Mouse (Mus musculus): Measurements from ENCODE around the gene Cdc42ep4.

Gene Cdc42ep4

DNA sequence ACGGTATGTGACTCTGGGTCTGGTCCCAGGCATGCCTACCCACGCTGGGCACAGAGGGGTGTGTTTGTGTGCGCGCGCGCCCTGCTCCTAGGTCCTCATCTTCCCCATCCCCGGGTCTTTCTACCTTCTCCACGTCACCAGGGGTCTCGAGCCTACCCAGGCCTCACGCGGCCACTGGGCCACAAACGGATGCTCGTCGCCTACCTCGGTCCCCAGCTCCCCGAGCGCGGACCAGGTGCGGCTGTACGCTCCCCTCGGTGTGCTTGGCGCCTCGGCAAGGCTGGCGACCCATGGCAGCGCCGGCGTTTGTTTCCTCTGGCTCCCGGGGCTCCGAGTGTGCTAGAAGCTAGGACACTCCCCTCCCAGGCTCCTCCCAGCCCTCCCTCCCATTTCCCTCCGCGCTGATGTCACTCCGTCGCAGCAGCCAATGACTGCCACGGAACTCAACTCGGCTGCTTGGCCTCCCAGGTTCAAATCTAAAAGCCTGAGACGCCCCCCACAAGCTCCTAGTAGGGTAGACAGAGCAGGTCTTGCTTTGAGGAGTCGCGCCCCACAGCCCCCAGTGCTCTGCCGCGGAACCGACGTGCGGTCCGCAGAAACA, at the start of gene Cdc42ep4:
Gene Cdc42ep4, minus strand, starts transcription at position 398 of the 601 bp plus-strand sequence.
- DNase-seq (ENCODE audit: low spot score in 2 of 2) = peak; percentile 81 to 88

DNA sequence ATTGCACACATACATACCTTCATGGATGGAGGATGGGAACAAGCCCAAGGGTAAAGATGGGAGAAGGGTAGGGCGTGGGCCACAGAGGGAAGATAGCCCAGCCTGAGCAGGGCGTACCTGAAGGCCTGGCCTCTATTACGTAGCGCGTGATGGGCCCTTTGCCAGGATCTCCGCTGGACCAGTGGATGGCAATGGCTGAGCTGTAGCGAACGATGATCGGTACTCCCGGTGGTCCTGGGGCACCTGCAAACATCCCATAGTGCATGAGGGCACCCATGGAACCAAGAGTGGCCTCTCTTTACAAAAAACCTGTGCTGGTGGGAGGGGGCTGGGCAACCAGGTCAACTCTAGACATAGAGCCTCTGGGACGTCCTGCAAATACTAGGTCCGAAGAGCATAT, 48.3 kb upstream of the Cdc42ep4 start:
- DNase-seq (ENCODE audit: low spot score in 2 of 2) = no peak

DNA sequence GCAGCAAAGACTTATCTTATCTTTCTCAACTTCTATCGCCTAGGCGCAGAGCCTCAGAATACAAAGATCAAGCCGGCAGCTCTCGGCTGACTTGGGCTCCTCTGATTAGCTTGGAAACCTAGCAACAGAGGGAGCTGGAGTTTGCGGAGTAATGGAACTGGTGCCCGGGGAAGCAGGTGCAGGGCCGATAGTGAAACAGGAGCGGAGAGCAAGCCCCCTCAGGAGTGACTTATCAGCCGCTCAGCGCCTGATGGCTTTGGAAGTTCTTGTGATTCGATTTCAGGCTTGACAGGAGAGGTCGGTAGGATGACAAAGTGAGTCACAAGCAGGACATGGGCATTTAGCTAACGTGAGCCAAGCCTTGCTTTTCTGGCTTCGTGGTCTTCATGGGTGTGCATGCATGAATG, 47.4 kb upstream of the Cdc42ep4 start:
- no peak for DNase-seq (ENCODE audit: low spot score in 2 of 2)

DNA sequence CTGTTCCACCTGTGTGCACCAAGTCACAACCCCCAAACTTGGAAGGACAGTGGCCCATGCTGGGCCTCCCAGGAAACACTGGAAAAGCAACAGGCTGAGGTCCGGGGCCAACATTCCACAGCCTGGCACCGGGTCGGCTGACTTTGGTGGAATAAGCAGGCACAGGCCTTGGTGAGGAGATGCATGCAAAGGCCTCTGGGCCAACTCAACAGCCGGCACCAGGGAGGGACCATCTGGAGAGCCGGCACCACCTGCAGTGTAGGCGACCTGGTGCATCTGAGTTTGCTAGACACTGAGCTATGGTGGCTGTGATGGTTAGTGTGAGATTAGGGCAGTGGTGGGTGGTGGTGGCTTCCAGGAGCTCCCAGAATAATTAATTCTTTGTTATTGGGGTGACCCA, 46.3 kb upstream of the Cdc42ep4 start:
- no peak for DNase-seq (ENCODE audit: low spot score in 2 of 2)

DNA sequence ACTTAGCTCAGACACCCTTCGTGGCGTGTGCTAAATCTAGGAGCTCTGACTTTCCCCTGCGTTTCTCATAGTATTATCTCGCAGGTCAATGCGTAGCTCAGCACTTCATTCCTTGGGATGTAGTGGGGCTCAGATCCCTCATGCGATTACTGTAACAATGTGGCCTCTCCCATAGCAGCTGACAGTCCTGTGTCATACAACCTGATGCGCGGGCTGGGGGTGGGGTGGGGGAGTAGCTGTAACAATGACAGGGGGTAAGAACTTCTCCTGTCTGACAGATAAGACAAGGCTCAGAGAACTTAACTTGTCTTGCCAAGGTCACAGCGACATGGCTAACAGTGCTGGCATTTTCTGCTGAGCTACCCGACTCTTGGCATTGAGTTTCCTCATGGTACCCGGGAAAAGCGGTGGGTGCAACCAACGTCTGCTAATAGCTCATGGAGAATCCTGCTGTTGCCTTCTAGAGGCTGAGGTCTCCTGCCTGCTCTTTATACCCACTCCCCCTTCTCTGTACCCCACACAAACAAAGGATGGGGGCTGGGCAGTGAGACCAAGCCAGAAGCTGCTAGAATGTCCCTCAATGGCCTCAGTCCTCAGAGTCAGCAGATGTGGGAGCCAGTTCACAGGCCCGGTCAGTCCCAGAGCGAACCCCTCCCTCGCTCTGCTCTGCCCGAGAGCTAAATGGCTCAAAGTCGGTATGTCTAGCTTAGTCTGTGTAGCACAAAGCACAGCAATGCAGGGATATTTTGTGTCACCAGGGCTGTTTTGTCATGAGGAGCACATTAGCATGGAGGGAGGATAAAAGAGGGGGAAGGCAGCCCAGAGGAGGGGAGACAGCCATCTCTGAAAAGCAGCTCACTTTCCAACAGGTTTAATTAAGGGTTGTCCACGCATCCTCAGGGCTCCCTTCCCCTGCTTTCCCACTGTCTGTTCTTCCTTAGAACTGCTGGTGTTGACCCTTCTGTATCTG, 45.6 kb upstream of the Cdc42ep4 start:
- DNase-seq (ENCODE audit: low spot score in 2 of 2) = no peak

DNA sequence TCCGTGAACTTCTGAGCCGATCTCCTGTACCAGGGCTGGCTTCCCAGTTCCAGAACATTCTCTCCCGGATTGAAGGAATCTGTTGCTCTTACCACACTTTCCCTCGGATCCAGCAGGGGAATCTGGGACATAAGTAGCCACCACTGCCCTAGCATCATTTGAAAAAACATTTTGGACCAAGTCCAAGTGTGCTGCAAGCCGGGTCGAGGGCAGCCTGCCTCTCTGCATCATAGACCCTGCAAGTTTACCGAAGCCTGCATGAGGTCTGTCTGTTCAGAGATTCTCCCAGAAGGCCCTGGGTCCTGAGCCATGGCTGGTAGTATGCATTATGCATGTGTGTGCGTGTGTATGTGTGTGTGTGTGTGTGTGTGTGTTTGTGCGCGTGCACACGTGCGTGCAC, 44.2 kb upstream of the Cdc42ep4 start:
- DNase-seq (ENCODE audit: low spot score in 2 of 2) = no peak

DNA sequence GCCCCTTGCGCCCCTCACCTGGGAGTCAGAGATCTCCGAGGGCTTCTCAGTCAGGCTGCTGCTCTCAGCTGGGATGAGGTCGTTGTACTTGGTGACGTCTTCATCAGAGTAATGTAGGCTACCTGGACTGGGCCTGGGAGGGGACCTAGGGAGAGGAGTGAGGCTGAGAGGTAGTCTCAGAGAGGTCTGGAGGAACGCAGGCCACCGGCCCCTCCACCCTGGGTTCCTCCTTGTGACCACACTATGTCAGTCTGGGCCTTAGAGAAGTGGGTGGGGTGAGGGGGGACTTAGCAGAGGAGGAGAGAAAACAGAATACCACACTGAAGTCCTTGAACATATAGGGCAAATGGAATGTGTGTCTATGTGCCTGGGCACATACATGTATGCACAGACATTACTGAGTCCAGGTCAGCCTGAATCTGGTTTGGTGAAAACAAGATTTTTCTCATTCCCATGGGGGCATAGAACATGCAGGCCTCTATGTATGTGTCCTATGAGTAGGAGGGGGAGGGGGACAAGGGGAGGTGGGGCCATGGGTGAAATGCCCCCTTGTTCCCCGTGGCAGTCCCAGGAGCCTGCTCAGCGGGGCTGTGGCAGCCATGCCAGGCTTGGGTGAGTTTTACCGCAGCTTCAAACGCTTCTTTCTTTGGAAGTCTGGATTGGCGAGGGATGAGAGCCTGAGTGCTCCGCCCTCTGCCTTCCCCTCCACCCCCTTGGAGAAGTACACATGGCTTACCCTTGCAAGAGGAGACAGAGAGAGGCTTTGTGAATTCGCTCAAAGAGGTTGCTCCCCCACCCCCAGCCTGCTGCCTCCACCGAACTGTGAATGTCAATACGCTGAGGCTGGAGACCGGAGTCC, 39.9 kb upstream of the Cdc42ep4 start:
- DNase-seq (ENCODE audit: low spot score in 2 of 2) = no peak

DNA sequence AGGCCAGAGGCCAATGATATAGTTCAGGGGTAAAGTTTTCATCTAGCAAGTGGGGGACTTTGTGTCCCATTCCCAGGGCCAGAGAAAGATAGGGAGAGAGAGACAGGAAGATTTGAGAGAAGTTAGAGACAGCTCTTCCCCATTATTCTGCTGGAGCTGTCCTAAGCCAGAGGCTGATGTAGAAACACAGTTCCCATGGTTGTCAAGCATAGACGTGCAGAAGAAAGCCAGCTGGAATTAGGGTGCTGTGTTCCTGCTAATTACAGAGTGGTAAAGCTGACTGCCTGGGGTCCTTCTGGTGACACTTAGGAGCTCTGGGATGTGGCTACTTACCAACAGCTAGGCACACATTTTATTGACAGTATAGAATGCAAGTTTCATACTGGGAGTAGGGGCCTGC, 37.4 kb upstream of the Cdc42ep4 start:
- DNase-seq (ENCODE audit: low spot score in 2 of 2) = peak in 1 of 2 experiments; percentile 34

DNA sequence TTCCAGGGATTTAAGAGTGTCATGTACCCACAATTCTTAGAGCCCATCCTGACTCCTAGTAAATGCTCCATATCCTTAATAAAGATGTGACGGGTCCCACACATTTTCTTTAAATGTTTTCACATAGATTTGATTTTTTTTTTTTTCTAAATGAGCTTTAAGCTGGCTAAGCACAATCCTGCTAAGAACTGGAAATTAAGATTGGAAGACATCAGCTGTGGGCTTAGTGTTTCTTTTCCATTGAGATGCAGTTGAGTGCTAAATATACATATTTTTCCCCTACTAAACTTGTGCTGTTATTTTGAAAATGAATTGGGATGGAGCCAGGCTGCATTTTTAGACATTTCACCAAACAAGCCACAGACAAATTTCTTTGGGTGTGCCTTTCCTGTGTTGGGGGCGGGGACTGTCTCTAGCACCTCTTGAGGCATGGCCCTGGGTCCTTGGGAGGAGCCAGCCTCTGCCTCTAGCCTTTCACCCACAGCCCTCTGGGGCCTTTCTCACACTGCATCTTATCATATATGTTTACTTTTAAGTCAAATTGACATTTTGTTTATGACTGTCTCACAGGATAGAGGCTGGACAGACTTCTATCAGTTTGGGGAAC, 36.6 kb upstream of the Cdc42ep4 start:
- peak; percentile 53 to 68 for DNase-seq (ENCODE audit: low spot score in 2 of 2)

DNA sequence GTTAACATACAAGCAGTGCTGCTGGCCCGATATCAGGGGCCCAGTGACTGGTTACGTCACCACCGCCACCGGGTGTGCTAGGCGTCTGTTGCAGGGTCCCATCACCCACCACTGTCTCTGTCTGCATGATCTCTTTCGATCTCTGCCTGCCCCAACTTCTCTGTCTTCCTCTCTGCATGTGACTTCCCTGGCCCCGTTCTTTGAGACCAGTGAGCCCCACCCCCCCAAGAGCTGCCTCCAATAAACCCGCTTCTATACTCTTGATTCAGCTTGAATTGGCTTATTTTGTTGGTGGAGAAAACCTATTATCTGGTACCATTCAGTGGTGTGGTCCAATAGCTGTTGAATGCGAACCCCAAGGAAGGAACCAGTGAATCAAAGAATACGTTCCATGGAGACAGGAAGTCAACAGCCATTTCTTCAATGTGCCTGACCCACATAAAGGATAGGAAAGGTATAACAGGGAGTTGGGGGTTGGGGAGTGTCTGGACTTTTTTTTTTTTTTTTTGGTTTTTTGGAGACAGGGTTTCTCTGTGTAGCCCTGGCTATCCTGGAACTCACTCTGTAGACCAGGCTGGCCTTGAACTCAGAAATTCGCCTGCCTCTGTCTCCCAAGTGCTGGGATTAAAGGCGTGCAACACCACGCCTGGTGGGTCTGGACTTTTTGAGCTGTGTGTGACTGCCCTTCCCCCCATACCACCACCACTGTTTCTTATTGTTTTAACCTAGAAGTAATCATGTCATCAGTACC, 35.9 kb upstream of the Cdc42ep4 start:
- no peak for DNase-seq (ENCODE audit: low spot score in 2 of 2)

DNA sequence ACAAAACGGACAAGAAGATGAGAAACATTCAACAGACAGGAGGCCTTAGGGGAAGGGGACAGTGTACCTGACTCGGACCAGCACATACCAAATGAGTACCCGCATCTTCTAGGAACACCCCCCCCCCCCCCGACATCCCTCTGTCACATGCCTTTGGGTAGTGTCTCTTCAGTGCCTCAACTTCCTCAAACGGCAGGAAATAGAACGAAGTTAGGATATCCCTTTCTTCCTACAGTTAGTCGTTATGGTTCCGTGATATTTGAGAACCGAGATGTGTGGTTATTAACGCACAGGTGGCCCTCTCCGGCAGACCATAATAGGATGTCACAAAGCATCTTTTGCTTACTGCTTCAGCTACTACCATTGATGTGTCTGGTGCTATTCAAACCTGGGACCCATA, 35.3 kb upstream of the Cdc42ep4 start:
- no peak for DNase-seq (ENCODE audit: low spot score in 2 of 2)

DNA sequence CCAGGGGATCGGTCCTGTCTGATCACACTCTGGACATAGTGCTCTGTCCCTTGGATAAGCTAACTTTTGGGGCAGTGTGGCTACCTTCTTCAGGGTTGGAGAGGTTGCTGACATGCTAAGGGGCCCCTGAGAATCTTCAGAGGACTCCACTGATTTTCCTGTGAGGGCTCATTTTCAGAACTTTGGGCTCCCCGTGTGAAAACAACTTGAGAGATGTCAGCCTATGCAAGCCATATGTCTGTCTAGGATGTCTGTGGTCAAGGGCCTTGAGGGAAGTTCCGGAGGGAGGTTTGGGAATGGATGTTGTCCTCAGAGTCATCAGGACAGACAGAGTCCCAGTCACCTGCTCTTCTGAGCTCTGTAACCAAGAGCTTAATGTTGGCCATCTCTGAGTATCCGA, 34.7 kb upstream of the Cdc42ep4 start:
- no peak for DNase-seq (ENCODE audit: low spot score in 2 of 2)

DNA sequence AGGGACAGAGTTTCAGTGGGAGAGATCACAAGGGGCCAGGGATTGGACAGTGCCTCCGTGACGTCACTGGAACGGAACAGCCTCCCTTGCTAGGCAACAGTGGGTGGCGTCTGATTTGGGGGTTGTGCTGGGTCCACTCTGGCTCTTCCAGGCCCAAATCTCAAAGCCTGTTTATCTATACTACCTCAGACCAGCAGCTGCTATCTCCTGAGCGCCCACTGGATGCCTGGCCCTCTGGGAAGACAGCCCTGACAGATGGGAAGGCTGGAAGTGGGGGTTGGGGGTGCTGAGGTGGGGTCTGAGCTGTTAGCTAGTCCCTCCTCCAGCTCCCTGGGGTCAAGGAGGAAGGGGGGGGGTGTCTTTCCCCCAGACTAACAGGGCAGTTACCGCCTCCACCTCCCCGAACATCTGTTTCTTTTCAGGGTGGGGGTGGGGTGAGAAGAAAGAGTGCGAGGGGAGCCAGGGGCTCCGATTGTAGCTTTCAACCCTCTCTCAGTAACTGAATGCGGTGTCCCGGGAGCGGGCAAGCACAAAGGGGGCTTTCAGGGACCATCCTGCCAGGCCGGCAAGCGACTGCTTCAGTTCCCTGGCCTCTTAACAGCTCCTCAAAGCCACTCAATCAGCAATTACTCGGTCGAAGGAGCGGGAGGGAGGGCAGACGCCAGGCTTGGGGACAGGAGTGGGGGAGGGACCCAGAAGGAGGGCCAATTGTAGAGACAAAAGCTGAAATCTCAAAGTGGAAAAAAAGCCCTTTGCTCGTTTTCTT, 33.9 kb upstream of the Cdc42ep4 start:
- DNase-seq (ENCODE audit: low spot score in 2 of 2) = peak; percentile 71 to 77

DNA sequence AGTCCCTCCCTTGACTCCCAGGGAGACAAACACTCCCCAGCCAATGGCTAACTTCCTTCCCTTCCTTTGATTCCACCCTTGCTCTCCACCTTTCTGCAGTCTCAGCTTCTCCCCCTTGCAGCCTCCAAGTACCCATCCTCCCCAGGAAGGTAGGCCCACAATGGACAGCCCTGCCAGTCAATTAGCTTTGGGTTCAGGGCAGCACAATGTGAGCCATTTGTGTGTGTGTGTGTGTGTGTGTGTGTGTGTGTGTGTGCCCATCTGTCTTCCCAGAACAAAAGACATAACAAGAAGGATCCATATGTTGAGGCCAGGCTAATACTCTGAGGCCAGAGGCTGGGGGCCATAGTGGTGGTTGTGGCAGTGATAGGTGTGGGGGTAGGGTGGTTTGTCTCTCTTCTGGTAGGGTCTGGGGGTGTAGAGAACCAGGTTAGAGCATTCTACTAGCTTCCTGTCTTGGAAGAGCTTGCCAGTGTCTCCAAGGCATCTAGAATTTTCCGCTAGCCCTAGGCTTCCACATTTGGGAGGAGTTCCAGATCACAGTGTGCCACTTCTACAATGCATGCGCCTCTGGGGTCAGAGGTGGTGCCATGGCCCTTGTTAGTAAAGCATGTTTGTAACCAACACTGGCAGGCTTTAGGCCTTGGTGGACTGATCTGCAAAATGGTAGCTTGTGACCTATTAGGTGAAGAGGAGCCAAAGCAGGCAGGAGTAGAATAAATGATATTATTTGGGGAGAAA, 33.1 kb upstream of the Cdc42ep4 start:
- DNase-seq (ENCODE audit: low spot score in 2 of 2) = no peak

DNA sequence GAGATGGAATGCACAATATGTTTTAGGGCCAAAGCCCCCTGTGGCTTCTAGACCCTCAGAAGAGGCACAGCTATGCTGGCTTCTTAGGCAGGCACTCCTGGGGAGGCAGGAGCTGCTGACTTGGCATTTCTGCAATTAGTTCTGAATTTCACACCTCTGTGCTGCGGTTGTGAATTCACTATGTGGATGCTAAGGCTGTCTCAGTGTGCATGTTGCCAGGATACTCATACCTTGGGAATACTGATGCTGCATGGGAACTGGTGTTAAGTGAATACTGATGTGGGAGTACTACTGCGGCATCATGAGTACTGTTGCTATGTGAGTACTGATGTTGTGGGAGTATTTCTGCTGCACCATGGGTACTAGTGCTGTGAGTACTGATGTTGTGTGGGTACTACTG, 30.8 kb upstream of the Cdc42ep4 start:
- no peak for DNase-seq (ENCODE audit: low spot score in 2 of 2)

DNA sequence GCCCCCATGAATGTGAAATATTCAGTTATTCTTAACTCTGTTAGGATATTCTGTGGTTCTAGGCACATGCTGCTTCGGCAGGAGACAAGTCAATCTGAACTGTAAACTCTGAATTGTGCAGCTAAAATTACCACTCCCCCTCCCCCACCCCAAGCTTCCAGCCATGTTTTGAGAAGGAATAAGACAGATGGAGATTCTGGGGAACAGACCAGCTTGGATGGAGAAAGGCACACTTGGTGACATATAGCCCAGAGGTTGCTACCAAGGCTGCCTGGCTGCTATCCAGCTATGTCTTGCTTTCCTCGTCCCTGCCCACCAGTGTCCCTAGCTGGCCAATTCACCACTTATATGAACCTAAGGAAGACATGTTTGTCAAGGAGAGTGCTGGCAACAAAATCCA, 30.3 kb upstream of the Cdc42ep4 start:
- no peak for DNase-seq (ENCODE audit: low spot score in 2 of 2)

DNA sequence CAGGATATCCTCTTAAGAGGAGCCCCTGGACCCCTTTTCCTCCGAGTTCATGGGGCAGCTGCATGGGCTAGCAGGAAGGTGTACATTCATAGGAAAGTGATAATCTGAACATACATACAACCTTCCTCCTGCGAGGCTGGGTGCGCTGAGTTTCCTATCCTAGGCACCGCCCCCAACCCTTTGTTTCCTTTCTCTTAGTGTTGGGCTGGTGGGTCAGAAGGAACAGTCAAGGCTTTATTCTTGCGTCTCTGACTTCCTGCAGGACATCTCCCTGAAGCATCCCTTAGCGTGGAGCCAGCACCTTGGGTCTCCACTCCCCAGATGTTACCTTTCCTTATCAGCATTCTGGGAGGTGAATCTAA, 28.0 kb upstream of the Cdc42ep4 start:
- no peak for DNase-seq (ENCODE audit: low spot score in 2 of 2)

DNA sequence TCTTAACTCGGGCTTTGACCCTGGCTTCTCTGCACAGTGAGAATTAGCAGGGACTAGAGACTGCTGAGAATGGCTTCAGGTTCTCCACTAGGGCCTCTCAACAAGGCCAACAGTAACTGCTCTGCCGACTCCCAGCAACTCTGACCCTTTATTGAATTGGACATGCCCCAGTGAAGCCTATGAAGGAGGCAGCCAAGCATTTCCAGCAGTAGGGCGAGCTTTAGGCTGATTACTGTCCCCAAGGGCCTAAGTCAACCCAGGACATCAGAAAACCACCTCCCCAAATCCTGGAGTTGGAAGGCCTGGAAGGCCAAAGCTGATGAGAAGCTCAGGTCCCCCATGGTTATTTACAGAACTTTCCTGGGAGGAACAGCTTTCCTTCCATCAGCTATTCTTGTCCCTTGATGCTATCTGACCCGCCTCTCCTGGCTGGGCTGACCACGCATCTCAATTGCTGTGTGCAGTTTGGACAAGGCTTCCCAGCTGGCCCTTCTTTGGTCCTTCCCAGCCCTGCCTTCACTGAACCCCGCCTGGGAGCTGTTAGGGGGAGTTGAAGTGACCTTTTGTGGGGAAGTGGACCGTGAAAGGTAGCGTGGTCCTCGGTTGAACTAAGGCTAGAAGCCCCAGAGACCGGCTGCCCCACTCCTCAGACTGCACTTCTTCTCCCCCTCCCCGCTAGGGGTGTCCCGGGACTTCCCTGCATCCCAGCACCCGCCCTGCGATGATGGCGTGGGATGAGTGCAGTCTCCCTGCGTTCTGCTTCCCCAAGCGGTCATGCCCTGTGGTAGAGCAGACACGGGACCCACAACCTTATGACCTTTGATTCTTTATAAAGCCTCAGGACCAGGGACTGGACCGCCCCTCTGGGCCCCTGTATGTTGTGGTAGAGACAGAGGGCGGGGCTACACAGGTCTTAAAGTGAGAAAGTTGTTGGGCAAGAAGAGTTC, 27.3 kb upstream of the Cdc42ep4 start:
- DNase-seq (ENCODE audit: low spot score in 2 of 2) = peak; percentile 65 to 71
